Mouse (Mus musculus): ENCODE data around the gene Myh15. TPM values are rescaled to one million over a fixed set of nuclear protein-coding genes. Genes with fewer than 3 reads are reported as not detected.
"Not testable (repeated sequence)": the region's sequence is repeated elsewhere in the genome, so short reads cannot be mapped to it uniquely, and the experiment has no call there.

Myh15 gene
- total and polyA plus RNA-seq, 2 experiments from 2014 or later, result not detected

DNA sequence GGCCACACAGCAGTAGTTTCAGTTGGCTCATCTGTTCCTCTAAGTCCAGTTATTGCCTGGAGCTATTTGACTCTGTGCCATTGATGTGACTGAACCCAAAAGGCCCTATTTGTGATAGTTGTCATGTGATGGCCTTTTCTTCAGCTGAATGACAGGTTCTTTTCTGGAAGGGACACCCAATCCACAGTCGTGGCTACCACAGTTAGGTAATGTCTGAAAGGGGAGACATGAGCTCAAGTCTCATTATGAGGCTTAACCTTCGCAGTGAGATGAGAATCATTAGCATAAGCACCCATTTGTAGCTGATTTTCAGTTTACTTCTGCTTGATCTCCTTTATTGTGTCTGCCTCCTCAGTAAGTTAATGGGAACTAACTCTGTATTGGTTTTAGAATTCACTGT lies 136.2 kb downstream of the Myh15 start:
- WGBS, result 55% methylated on average over 2 of the region's 2 CpGs
- Histone ChIP-seq H3K4me1 (ENCODE audit: control insufficient read depth, insufficient read depth) (no peaks in the 10 kb centered on the region), H3K4me2 (ENCODE audit: low read depth, low read length) (no peak overlapping the region), H3K9ac (replicated peaks; ENCODE audit: low read depth, low read length) (no peak overlapping the region), H3K27ac (ENCODE audit: low read depth) (no peak overlapping the region), H3K9me3 (replicated peaks; ENCODE audit: control insufficient read depth, low read length) (no peaks in the 10 kb centered on the region), H3K36me3 (replicated peaks; ENCODE audit: control insufficient read depth, insufficient read depth, low read length) (no peaks in the 10 kb centered on the region), H3K4me3 (ENCODE audit: low read depth, low read length) (no peak overlapping the region), H3K27me3 (ENCODE audit: control insufficient read depth, insufficient read depth, low read length) (no peaks in the 10 kb centered on the region)
- no peak for DNase-seq (ENCODE audit: low spot score)
- no peak for ATAC-seq (ENCODE audit: insufficient read depth, low read depth)
- TF ChIP-seq EP300 (IDR thresholded peaks at IDR 0.05; ENCODE audit: low read depth), result no peak
- no peak for TF ChIP-seq CTCF (IDR thresholded peaks at IDR 0.05; ENCODE audit: low read depth)

DNA sequence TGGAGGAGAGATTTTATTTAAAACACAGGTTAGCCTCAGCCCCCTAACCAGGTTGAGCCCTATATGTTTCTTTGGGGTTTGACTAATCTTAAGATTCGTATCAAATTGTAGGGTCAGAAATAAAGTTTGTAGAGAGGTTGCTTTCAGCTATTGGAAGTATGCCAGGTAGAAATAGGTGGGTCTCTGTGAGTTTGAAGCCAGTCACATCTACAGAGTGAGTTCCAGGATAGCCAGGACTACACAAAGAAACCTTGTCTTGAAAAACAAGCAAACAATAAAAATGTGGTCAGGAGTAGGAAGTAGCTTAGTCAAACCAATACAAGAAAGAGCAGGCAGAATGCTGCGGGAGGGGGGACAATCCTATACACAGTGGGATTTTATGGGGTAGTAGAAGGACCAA lies 136.7 kb downstream of the Myh15 start:
- TF ChIP-seq EP300 (IDR thresholded peaks at IDR 0.05; ENCODE audit: low read depth), result no peak
- no peak for TF ChIP-seq CTCF (IDR thresholded peaks at IDR 0.05; ENCODE audit: low read depth)
- Histone ChIP-seq H3K4me2 (ENCODE audit: low read depth, low read length) (no peak overlapping the region), H3K27me3 (ENCODE audit: control insufficient read depth, insufficient read depth, low read length) (no peaks in the 10 kb centered on the region), H3K27ac (ENCODE audit: low read depth) (no peak overlapping the region), H3K36me3 (replicated peaks; ENCODE audit: control insufficient read depth, insufficient read depth, low read length) (no peaks in the 10 kb centered on the region), H3K4me1 (ENCODE audit: control insufficient read depth, insufficient read depth) (no peaks in the 10 kb centered on the region), H3K4me3 (ENCODE audit: low read depth, low read length) (no peak overlapping the region), H3K9me3 (replicated peaks; ENCODE audit: control insufficient read depth, low read length) (no peaks in the 10 kb centered on the region), H3K9ac (replicated peaks; ENCODE audit: low read depth, low read length) (no peak overlapping the region)
- DNase-seq (ENCODE audit: low spot score) (no peak), ATAC-seq (ENCODE audit: insufficient read depth, low read depth) (no peak)
- 57% methylated on average over 2 of the region's 2 CpGs for WGBS

DNA sequence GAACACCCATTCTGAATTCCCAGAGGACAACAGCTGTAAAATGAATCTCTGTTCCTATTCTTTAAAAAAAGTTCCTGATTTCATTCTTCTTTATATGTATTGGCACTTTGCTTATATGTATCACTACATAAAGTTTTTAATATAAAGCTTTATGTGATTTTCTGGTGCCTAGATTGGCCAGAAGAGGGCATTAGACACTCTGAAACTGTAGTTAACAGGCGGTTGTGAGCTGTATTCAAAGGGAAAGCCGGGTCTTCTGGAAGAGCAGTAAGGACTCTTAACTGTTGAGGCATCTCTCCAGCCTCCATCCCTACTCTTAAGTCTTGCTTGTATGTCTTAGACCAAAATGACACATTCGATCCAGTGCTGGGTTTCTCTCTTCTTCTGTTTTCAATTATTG lies 139.0 kb downstream of the Myh15 start:
- Histone ChIP-seq H3K27me3 (ENCODE audit: control insufficient read depth, insufficient read depth, low read length) (no peaks in the 10 kb centered on the region), H3K27ac (ENCODE audit: low read depth) (no peak overlapping the region), H3K4me1 (ENCODE audit: control insufficient read depth, insufficient read depth) (no peaks in the 10 kb centered on the region), H3K4me3 (ENCODE audit: low read depth, low read length) (no peak overlapping the region), H3K9me3 (replicated peaks; ENCODE audit: control insufficient read depth, low read length) (no peaks in the 10 kb centered on the region), H3K4me2 (ENCODE audit: low read depth, low read length) (no peak overlapping the region), H3K9ac (replicated peaks; ENCODE audit: low read depth, low read length) (no peak overlapping the region), H3K36me3 (replicated peaks; ENCODE audit: control insufficient read depth, insufficient read depth, low read length) (no peaks in the 10 kb centered on the region)
- 52% methylated on average over 3 of the region's 3 CpGs for WGBS
- no peak for DNase-seq (ENCODE audit: low spot score)
- ATAC-seq (ENCODE audit: insufficient read depth, low read depth), result no peak
- TF ChIP-seq EP300 (IDR thresholded peaks at IDR 0.05; ENCODE audit: low read depth) (no peak), CTCF (IDR thresholded peaks at IDR 0.05; ENCODE audit: low read depth) (peak; percentile 10; the same call in 1 of the 2 replicates)

DNA sequence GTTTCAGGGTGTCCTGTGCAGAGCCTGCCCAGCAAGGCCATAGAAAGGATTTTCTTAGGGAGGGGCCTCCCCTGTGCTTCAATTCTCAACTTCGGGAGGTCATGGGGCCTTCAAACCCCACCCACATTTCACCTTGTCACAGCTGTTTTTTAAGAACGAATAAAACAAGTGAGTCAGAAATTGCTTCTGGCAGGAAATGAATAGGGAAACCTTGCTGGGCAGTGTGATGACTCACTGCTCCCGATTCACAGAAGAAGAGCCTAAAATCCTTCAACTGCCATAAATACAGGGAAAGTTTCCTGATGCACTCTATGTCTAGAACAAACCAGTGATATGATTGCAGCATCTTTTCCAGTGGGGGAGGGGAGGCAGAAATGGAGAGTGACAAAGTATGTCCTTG lies 140.7 kb downstream of the Myh15 start:
- 22% methylated on average over 3 of the region's 3 CpGs for WGBS
- no peaks in the 10 kb centered on the region for H3K9me3 ChIP-seq (replicated peaks; ENCODE audit: control insufficient read depth, low read length)
- no peak for DNase-seq (ENCODE audit: low spot score)

DNA sequence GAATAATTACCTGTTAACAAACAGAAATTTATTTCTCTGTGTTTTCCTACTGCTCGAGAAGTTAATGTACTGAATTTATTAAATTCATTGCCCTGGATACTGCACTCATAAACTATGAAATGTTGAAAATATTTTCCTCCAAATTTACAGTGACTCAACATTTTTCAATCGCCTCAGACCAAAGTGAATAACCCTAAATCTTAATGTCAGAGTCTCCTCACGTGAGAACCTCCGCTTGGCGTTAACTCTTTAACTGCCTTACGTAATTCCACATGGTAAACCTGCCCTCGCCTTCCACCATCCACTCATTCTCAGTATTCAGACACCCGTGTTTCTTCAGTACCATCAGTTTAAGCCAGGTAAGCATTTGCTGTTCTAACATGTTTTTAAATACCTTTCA lies 166.4 kb downstream of the Myh15 start:
- Histone ChIP-seq H3K4me1 (ENCODE audit: control insufficient read depth, insufficient read depth) (no peaks in the 10 kb centered on the region), H3K27me3 (ENCODE audit: control insufficient read depth, insufficient read depth, low read length) (no peaks in the 10 kb centered on the region), H3K9me3 (replicated peaks; ENCODE audit: control insufficient read depth, low read length) (0 out of 2 replicates have a peak, but pooled peaks cover 4% of the 10 kb centered on the region), H3K4me2 (ENCODE audit: low read depth, low read length) (no peak overlapping the region), H3K27ac (ENCODE audit: low read depth) (no peak overlapping the region), H3K4me3 (ENCODE audit: low read depth, low read length) (no peak overlapping the region), H3K9ac (replicated peaks; ENCODE audit: low read depth, low read length) (no peak overlapping the region), H3K36me3 (replicated peaks; ENCODE audit: control insufficient read depth, insufficient read depth, low read length) (no peaks in the 10 kb centered on the region)
- no peak for ATAC-seq (ENCODE audit: insufficient read depth, low read depth)
- 73% methylated on average over 8 of the region's 8 CpGs for WGBS
- no peak for TF ChIP-seq EP300 (IDR thresholded peaks at IDR 0.05; ENCODE audit: low read depth)
- TF ChIP-seq CTCF (IDR thresholded peaks at IDR 0.05; ENCODE audit: low read depth), result no peak
- no peak for DNase-seq (ENCODE audit: low spot score)

More for the DNA sequence above, 140.7 kb downstream of the Myh15 start:
- Histone ChIP-seq H3K9ac (replicated peaks; ENCODE audit: low read depth, low read length) (no peak overlapping the region), H3K4me2 (ENCODE audit: low read depth, low read length) (no peak overlapping the region), H3K36me3 (replicated peaks; ENCODE audit: control insufficient read depth, insufficient read depth, low read length) (no peaks in the 10 kb centered on the region), H3K4me3 (ENCODE audit: low read depth, low read length) (no peak overlapping the region), H3K27me3 (ENCODE audit: control insufficient read depth, insufficient read depth, low read length) (no peaks in the 10 kb centered on the region), H3K4me1 (ENCODE audit: control insufficient read depth, insufficient read depth) (no peaks in the 10 kb centered on the region), H3K27ac (ENCODE audit: low read depth) (no peak overlapping the region)
- no peak for ATAC-seq (ENCODE audit: insufficient read depth, low read depth)
- TF ChIP-seq CTCF (IDR thresholded peaks at IDR 0.05; ENCODE audit: low read depth) (no peak), EP300 (IDR thresholded peaks at IDR 0.05; ENCODE audit: low read depth) (no peak)

DNA sequence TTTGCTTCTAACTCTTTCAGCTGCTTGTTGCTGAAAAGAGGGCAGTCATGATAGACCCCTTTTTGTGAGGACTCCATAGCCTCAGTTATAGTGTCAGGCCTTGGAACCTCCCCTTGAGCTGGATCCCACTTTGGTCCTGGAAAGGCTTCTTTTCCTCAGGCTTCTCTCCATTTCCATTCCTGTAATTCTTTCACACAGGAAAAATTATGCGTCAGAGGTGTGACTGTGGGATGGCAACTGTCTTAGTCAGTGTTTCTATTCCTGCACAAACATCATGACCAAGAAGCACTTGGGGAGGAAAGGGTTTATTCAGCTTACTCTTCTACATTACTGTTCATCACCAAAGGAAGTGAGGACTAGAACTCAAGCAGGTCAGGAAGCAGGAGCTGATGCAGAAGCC lies 186.2 kb downstream of the Myh15 start:
- not testable (repeated sequence) for ATAC-seq (ENCODE audit: insufficient read depth, low read depth)
- 81% methylated on average over 1 of the region's 1 CpGs for WGBS

More for the DNA sequence above, 186.2 kb downstream of the Myh15 start:
- not testable (repeated sequence) for H3K4me3 ChIP-seq (ENCODE audit: low read depth, low read length); H3K27me3 ChIP-seq (ENCODE audit: control insufficient read depth, insufficient read depth, low read length); H3K36me3 ChIP-seq (replicated peaks; ENCODE audit: control insufficient read depth, insufficient read depth, low read length); H3K4me1 ChIP-seq (ENCODE audit: control insufficient read depth, insufficient read depth); H3K9ac ChIP-seq (replicated peaks; ENCODE audit: low read depth, low read length); H3K9me3 ChIP-seq (replicated peaks; ENCODE audit: control insufficient read depth, low read length); H3K4me2 ChIP-seq (ENCODE audit: low read depth, low read length); H3K27ac ChIP-seq (ENCODE audit: low read depth); DNase-seq (ENCODE audit: low spot score)

Other genes starting within 250 kb of the Myh15 start
- gene Retnlb, start 240.6 kb upstream of the Myh15 start, total RNA-seq (2014; rRNA removed; ENCODE audit: low replicate concordance), result not detected in 2 replicates
- not detected in 2 replicates for gene Retnlb, start 240.6 kb upstream of the Myh15 start, polyA plus RNA-seq (2015; fragmentation: Nextera tagmentation; extraction: Ambion mirVana)
- not detected in 2 replicates for gene Retnla, start 214.9 kb upstream of the Myh15 start, total RNA-seq (2014; rRNA removed; ENCODE audit: low replicate concordance)
- 0.20 and 4.7 TPM in 2 replicates for gene Retnla, start 214.9 kb upstream of the Myh15 start, polyA plus RNA-seq (2015; fragmentation: Nextera tagmentation; extraction: Ambion mirVana)
- not detected in 2 replicates for gene Retnlg, start 184.9 kb upstream of the Myh15 start, total RNA-seq (2014; rRNA removed; ENCODE audit: low replicate concordance)
- gene Retnlg, start 184.9 kb upstream of the Myh15 start, polyA plus RNA-seq (2015; fragmentation: Nextera tagmentation; extraction: Ambion mirVana), result 1.8 and 3.0 TPM in 2 replicates
- 10.8 and 13.3 TPM in 2 replicates for gene Dzip3, start 63.3 kb upstream of the Myh15 start, total RNA-seq (2014; rRNA removed; ENCODE audit: low replicate concordance)
- 4.3 and 5.3 TPM in 2 replicates for gene Dzip3, start 63.3 kb upstream of the Myh15 start, polyA plus RNA-seq (2015; fragmentation: Nextera tagmentation; extraction: Ambion mirVana)
- gene Cip2a, start 63.3 kb upstream of the Myh15 start, total RNA-seq (2014; rRNA removed; ENCODE audit: low replicate concordance), result 13.1 and 25.9 TPM in 2 replicates
- gene Cip2a, start 63.3 kb upstream of the Myh15 start, polyA plus RNA-seq (2015; fragmentation: Nextera tagmentation; extraction: Ambion mirVana), result 5.7 and 6.9 TPM in 2 replicates

All from heart, postnatal 0 days (tissue).